Mouse (Mus musculus) common myeloid progenitor, adult 5-6 weeks (primary cell): ENCODE measurements at regions not wholly inside any gene's neighbourhood (a gene's known extent, or its start where the extent isn't known, plus 50 kb on each side); places are given as distances from the start of the nearest gene placed in this dataset.

Source experiments
- ATAC-seq: replicated peaks from 2 replicates; pipeline ENCODE4 v1.8.0; 2016; ENCODE audit warnings: low read depth, mild to moderate bottlenecking, moderate TSS enrichment, inconsistent platforms; ENCODE audit not compliant: poor library complexity, severe bottlenecking

GRCm38 (mm10) chr13:115465689-115466088 is 363.9 kb upstream of the Itga1 start:
- ATAC-seq = no peak

DNA sequence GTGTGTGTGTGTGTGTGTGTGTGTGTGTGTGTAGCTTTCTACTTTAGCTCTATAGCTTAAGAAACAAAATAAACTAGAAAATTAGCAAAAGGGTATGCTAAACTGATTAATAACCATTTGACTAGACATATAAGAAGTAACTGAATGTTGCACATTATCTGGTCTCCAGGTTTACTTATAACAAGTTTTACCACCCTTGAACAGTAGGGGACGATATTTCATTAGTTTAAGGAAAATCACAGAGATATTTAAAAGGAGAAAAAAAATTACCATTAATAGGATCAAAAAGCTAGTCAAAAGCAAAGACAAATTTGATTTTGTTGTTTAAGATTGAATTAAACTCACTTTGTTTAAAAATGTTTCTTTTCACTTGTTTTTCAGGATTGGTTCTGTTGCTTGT is 349.5 kb upstream of the Itga1 start:
- ATAC-seq = 0 out of 2 replicates have a peak, but pooled peaks have one; percentile 60

DNA sequence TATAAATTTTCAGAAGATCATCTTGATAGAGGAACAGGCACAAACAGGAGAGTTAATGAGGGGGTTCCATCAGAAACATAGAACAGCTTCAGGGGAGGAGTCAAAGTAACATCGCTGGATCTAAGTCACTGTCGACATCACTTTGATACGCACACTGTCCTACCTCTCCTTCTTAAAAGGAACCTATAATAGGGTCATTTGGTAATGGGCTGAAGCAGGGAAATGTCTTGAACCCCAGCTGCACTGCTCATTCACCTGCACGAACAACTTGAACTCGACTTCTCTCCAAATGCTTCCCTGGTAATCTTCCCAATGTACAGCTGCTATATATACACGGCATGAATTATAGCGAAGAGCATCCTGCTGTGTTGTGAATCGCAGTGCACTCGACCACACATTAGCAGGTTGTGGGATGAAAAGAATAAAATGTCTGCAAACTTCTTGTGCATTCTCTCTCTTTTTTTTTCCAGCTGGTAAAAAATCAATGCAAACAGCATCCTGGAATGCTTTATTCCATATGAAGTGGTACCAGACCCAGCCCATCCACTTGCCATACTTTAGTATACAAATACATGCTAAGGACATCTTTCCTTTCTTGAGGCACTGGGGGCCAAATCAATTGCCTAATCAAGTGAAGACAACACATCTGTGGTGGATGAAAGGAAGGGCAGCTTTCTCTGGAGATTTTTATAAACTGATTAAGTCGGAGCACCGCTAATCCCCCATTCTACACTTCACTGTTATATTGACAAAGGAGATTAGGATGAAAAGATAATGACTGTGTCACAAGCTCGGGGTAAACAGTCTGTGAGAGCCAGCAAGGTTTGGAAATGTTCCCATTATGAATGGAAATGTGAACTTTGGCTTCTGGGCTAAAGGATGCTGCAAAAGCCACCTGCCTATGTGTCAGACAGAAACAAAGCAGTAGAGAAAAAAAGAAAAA is 325.6 kb upstream of the Itga1 start:
- no peak for ATAC-seq

- ATAC-seq = no peak
Measured at GRCm38 (mm10) chr13:115425610-115426562, 324.1 kb upstream of the Itga1 start.

- no peak for ATAC-seq
Measured at GRCm38 (mm10) chr13:115423761-115424160, 322.0 kb upstream of the Itga1 start.

DNA sequence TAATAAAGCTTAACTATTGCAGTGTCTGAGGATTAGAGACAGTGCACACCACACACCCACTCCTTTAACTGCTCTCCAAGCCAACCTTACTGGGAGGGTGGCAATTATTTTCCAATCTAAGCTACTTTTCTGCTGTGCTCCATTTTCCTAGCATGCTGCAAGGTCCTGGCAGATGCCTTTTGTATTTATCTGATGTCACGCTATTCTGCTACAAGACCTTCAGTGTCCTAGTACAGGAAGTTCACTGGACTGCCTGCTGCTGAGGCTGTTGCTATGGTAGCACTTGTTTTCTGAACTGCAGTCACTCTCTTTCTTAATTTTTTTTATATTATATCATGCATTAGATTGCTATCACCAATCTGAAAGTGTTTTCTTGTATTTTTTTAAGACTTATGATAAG is 319.7 kb upstream of the Itga1 start:
- no peak for ATAC-seq

- no peak for ATAC-seq
Measured at GRCm38 (mm10) chr13:115417829-115418228, 316.1 kb upstream of the Itga1 start.

DNA sequence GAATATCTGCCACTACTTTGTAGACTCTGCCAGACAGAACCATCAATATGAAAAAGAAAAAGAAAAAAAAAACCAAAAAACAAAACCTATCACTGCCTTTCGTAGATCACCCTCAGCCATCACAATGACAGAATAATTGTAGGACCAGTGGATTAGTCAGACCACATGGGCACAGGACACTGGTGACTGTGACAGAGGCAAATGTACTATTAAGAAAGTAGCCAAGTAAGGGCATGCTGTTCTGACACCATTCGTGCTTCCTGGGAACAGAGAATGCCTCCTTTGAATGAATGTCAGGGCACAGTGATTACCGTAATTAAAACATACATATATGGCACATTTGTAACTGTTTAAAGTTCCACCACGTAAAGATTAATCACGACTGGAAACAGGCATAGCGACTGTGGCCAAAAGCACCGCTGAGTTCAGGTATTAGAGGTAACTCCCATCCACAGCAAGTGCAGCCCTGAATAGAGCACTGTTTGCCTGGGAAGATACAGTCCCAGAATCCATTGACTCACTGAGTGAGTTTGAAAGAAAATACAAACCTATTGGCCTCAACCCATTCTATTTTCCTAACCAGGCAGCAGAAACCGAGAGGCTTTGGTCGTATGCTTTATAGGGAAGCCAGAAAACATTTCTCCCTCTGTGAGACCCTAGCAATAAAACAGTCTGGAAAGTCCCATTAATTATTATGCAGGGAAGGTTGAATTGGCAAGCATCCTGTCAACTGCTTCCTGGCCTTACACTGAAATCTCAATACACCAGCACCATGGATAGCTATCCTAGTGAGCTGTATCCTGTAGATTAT is 312.2 kb upstream of the Itga1 start:
- no peak for ATAC-seq

GRCm38 (mm10) chr13:115405916-115406315 is 304.2 kb upstream of the Itga1 start:
- no peak for ATAC-seq

DNA sequence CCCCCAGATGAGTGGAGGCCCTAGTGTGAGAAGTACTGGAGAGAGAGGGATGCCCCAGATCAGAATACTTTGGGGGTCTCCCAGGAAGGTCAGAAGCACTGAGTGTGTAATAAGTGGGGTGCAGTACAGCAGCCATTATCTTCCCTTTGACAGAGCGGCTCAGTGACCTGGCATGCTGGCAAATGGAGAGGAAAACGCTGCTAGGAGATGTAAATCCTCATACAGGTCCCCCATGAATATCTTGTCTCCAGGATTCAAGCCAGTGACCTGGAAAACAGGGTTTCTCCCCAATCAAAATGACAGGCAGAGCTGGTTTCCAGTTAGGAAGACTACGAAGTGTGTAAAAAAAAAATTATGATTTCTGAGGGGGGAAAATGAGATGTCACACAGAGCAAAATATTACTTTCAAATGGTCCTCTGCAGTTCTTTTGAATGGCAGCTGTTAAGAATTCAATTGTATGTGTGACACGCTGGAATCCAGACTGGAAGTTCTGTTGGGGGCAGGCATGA is 299.0 kb upstream of the Itga1 start:
- no peak for ATAC-seq

DNA sequence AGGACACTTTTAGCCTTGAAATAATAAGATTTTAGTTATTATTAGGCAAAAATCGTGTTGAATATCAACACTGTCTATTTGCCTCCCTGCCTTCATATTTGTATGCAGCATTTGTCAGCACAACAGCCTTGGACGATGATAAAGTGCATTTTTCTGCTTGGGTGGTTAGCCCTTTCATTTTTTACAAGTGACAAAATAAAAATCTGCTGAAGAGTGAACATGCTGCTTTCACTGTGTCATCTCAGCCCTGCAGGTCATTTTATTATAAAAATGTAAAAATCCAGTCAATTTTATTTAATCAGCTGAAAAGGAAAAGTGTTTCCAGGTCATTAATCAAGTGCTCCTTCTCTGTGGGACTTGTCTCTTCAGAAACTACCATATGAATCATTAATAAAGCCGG is 277.9 kb upstream of the Itga1 start:
- ATAC-seq = no peak

DNA sequence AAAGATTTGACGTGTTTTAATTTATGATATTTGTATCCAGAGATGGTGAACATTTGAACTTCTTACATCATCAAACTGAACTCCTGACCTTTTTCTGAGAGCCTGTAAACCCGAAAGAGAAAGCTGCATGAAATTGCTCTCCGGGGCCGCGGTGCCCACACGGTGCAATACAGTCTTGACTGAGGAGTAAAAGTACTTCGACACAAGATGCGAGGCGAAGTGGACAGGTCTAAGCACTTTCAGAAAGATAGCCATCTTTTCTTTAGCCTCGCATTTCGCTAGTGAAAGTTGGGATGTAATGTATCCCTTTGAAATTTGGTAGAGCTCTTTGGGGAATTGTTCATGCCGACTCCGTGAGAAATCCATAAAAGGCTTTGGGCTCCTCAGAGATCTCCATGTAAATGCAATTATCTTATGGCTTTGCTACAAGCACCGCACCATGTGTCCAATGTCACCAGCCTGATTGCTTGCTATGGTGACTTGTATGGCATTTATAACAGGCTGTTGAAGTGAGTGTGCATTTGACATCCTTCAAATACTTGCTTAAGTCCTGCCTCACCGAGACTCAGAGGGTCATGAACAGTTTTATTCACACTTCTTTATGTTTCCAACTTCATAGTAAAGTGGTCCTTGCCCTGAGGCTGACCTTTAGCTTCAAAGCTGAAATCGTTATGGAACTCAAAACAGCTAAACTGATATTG is 274.6 kb upstream of the Itga1 start:
- ATAC-seq = no peak

DNA sequence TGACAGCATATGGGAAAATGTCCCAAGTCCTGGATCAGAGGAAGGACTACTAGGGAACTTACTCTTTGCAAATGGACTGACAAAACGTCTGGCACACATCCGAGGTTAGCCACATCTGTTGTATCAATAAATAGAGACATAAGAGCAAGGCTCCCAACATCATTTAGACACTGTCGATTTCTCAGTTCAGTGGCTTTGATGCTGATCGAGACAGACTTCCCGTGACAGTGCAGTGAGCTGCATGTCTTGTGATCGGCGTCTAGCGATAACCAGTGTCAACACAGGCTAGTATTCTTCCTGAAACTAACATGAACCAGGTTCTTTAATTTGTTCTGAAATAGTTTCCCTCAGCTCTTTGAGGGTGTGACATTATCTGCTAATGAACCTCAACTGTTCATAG is 259.7 kb upstream of the Itga1 start:
- ATAC-seq = no peak

DNA sequence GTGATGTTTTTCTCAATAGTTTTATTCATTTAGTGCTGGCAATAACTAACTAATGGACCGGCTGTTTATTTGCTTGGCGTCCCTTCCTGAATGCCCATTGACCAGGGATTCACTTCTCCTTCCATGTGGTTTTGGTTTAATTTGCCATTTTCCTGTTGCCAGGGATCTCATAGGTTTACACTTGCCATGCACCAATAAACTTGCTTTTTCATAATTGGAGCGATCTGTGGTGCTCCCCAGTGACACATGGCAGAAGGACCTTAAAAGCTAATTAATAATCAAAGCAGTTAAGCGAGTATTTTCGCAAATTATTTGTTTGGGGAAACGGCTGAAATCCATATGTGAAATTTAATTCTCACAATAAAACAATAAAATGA is 245.2 kb upstream of the Itga1 start:
- no peak for ATAC-seq

GRCm38 (mm10) chr13:115346115-115347021 is 244.6 kb upstream of the Itga1 start:
- ATAC-seq = no peak

- ATAC-seq = no peak
Measured at GRCm38 (mm10) chr13:115329000-115329960, 227.5 kb upstream of the Itga1 start.

DNA sequence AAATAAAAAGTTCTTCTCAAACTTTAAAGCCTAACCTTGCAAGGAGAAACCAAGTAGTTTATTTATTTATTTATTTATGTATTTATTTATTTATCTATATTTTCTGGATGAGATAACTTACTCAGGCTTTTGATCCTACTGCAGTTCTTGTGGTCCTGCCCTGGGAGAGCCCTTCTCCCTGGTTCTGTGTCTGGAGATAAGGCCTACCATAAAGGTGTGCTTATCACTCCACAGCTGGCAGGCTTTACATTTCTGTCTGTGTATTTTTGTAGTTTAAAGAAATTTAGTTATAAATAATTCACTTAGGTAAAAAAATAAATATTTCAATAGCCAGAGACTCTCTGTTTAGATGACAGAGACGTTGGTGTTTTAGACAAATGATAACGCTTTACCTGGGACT is 224.5 kb upstream of the Itga1 start:
- no peak for ATAC-seq
